Mouse (Mus musculus): ENCODE data around the gene Ctnna3. TPM values are rescaled to one million over a fixed set of nuclear protein-coding genes. Genes with fewer than 3 reads are reported as not detected.
"Not testable (repeated sequence)": the region's sequence is repeated elsewhere in the genome, so short reads cannot be mapped to it uniquely, and the experiment has no call there.

Ctnna3 gene
- polyA plus RNA-seq, 1 experiment from 2014 or later = 0.40 TPM

DNA sequence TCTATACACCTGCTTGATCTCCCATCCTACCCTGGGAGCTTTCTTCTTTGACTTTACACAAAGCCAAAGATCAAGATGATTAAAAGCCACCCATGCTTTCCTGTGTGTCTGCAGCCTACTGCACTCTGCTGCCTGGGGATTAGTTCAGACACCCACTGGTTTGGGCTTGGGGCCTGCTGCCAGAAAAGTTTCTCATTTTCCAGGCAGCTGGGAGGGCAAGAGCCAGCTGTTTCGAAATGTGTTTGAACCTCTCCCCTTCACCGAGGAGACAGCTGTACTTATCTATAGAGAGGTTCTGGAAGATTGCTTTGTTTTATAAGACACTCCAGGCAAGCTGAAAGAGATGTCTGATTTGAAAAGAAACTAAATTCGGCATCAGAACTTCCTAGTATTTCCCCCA is 1563.0 kb downstream of the Ctnna3 start:
- Histone ChIP-seq H3K9ac (ENCODE audit: low read depth, low read length) (no peak overlapping the region), H3K9me3 (ENCODE audit: control insufficient read depth, low read length) (no peaks in the 10 kb centered on the region), H3K27me3 (replicated peaks; ENCODE audit: control insufficient read depth, insufficient read depth, low read length) (no peaks in the 10 kb centered on the region), H3K36me3 (ENCODE audit: control insufficient read depth, insufficient read depth, low read length) (no peaks in the 10 kb centered on the region), H3K4me2 (no peak overlapping the region), H3K4me1 (replicated peaks; ENCODE audit: control insufficient read depth, insufficient read depth, low read length) (no peaks in the 10 kb centered on the region), H3K27ac (ENCODE audit: low read depth, low read length) (no peak overlapping the region), H3K4me3 (ENCODE audit: low read depth, low read length) (no peak overlapping the region)
- ATAC-seq (replicated peaks; ENCODE audit: low FRiP score) = no peak
- DNase-seq (ENCODE audit: low spot score) = no peak
- 64% methylated on average over 3 of the region's 3 CpGs for WGBS

DNA sequence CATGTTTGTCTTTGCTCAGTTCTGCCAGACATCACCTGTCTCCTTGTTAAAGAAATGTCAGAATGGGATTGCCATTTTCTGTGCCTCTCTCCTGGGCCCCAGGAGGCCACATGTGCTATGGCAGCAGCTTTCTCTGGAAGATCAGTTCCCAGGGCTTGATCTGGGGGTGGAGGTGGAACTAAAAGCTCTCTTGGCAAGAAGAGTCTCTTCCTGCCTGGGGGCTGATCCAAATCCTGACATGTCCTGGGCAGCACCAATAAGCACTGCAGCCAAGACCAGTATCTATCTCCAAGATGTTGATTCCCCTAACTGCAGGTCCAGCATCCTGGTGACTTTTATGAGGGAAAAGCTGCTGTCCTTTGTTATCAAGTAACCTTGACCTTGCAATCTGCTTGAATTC is 1583.6 kb downstream of the Ctnna3 start:
- Histone ChIP-seq H3K9me3 (ENCODE audit: control insufficient read depth, low read length) (no peaks in the 10 kb centered on the region), H3K4me1 (replicated peaks; ENCODE audit: control insufficient read depth, insufficient read depth, low read length) (no peaks in the 10 kb centered on the region), H3K36me3 (ENCODE audit: control insufficient read depth, insufficient read depth, low read length) (no peaks in the 10 kb centered on the region), H3K4me2 (no peak overlapping the region), H3K4me3 (ENCODE audit: low read depth, low read length) (no peak overlapping the region), H3K27me3 (replicated peaks; ENCODE audit: control insufficient read depth, insufficient read depth, low read length) (no peaks in the 10 kb centered on the region), H3K9ac (ENCODE audit: low read depth, low read length) (no peak overlapping the region), H3K27ac (ENCODE audit: low read depth, low read length) (no peak overlapping the region)
- DNase-seq (ENCODE audit: low spot score) (no peak), ATAC-seq (replicated peaks; ENCODE audit: low FRiP score) (no peak)

DNA sequence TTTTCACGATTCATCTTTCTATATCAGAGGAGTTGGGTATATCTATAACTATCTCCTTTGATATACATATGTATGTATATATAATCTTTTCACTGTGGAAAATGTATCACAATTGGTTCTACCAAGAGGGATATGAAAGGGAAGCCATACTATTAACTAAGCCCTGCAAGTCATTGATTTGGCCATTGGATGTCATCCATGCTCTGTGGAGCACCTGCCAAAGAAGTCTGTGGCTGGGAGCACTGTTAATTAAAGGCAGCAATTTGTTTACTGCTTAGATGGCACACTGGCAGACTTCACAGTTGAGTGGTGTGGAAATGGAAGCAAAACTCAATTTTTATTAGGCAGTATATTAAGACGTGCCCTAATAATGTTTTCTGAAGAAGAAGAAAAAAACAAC is 1592.8 kb downstream of the Ctnna3 start:
- no peaks in the 10 kb centered on the region for H3K9me3 ChIP-seq (ENCODE audit: control insufficient read depth, low read length)
- H3K9ac ChIP-seq (ENCODE audit: low read depth, low read length) = no peak overlapping the region
- H3K4me3 ChIP-seq (ENCODE audit: low read depth, low read length) = no peak overlapping the region
- DNase-seq (ENCODE audit: low spot score) (no peak), ATAC-seq (replicated peaks; ENCODE audit: low FRiP score) (no peak)
- no peak overlapping the region for H3K27ac ChIP-seq (ENCODE audit: low read depth, low read length)
- no peaks in the 10 kb centered on the region for H3K27me3 ChIP-seq (replicated peaks; ENCODE audit: control insufficient read depth, insufficient read depth, low read length)
- no peak overlapping the region for H3K4me2 ChIP-seq
- H3K4me1 ChIP-seq (replicated peaks; ENCODE audit: control insufficient read depth, insufficient read depth, low read length) = no peaks in the 10 kb centered on the region
- no peaks in the 10 kb centered on the region for H3K36me3 ChIP-seq (ENCODE audit: control insufficient read depth, insufficient read depth, low read length)
- WGBS = 73% methylated on average over 2 of the region's 2 CpGs

DNA sequence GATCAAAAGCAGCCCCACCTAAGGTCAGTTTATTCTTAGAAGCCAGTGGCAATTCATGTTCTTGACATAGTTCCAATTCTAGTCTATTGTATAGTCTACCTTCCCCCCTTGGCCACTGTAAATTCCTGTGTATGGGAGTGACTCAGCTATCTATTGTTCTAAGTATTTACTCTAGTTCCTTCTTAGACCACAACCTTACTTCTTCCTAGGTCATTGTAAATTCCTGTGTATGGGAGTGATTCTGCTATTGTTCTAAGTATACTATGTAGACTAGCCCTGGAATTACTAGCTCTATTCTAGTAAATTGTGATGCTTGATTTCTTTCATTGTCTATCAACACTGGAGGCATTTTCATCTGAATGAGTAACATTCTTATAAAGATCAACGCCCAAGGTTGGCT is 1603.6 kb downstream of the Ctnna3 start:
- not testable (repeated sequence) for ATAC-seq (replicated peaks; ENCODE audit: low FRiP score); DNase-seq (ENCODE audit: low spot score); H3K36me3 ChIP-seq (ENCODE audit: control insufficient read depth, insufficient read depth, low read length); H3K27me3 ChIP-seq (replicated peaks; ENCODE audit: control insufficient read depth, insufficient read depth, low read length); H3K4me3 ChIP-seq (ENCODE audit: low read depth, low read length); H3K4me1 ChIP-seq (replicated peaks; ENCODE audit: control insufficient read depth, insufficient read depth, low read length); H3K4me2 ChIP-seq; H3K9me3 ChIP-seq (ENCODE audit: control insufficient read depth, low read length); H3K9ac ChIP-seq (ENCODE audit: low read depth, low read length); H3K27ac ChIP-seq (ENCODE audit: low read depth, low read length)
- 61% methylated on average over 1 of the region's 1 CpGs for WGBS

Other genes with a start within 250 kb of the Ctnna3 start
- 0.16 and 0.30 TPM in 2 replicates for gene Mypn, start 226.1 kb upstream of the Ctnna3 start, polyA plus RNA-seq (2014; fragmentation: Nextera tagmentation; extraction: Ambion mirVana)
- 46.1 and 48.8 TPM in 2 replicates for gene Herc4, start 186.3 kb upstream of the Ctnna3 start, polyA plus RNA-seq (2014; fragmentation: Nextera tagmentation; extraction: Ambion mirVana)
- 7.0 and 7.9 TPM in 2 replicates for gene Sirt1, start 48.4 kb upstream of the Ctnna3 start, polyA plus RNA-seq (2014; fragmentation: Nextera tagmentation; extraction: Ambion mirVana)
- 18.7 and 19.5 TPM in 2 replicates for gene Dnajc12, start 47.7 kb upstream of the Ctnna3 start, polyA plus RNA-seq (2014; fragmentation: Nextera tagmentation; extraction: Ambion mirVana)
- not detected in 2 replicates for gene Gm7075, start 8.3 kb upstream of the Ctnna3 start, polyA plus RNA-seq (2014; fragmentation: Nextera tagmentation; extraction: Ambion mirVana)